Mouse (Mus musculus) bone marrow macrophage, adult 2 months (primary cell): ENCODE results near the gene Taf6l.

ENCODE experiments used
- CTCF ChIP-seq: IDR thresholded peaks from 2 replicates; pipeline ENCODE4 v1.5.1; 2012; ENCODE audit warnings: low read depth, mild to moderate bottlenecking, low read length, moderate library complexity
- POLR2A ChIP-seq: IDR thresholded peaks from 2 replicates; pipeline ENCODE4 v1.6.1; 2012; ENCODE audit warnings: mild to moderate bottlenecking, low read depth, low read length, borderline replicate concordance

GRCm38 (mm10) chr19:8831262-8831661, 45.0 kb upstream of the Taf6l start:
- no peak for TF ChIP-seq CTCF
- TF ChIP-seq POLR2A: no peak
